Mouse (Mus musculus): ENCODE results near the gene Dlx3. TPM values are rescaled to one million over a fixed set of nuclear protein-coding genes. Genes with fewer than 3 reads are reported as not detected.

Dlx3 gene
- polyA plus RNA-seq, 1 experiment = not detected

DNA sequence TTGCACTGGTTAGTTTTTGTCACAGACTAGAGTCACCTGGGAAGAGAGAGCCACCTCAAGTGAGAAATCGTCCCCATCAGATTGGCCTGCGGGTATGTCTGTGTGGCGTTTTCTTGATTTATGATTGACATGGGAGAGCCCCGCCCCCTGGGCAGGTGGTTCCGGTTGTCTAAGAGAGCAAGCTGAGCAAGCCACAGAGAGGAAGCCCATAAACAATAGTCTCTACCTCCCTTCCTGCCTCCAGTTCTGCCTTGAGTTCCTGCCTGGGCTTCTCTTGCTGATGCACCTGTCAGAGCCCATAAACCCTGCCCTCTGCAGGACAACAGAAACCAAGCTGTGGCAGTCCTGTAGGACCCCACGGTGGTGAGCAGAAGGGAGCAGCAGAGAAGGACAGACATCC is 13.4 kb downstream of the Dlx3 start:
- H3K36me3 ChIP-seq (ENCODE audit: control insufficient read depth, insufficient read depth, low read length) = no peaks in the 10 kb centered on the region
- H3K4me1 ChIP-seq (ENCODE audit: control insufficient read depth, insufficient read depth, insufficient read length) = no peaks in the 10 kb centered on the region
- no peak for DNase-seq (ENCODE audit: low read depth in 1 of 2, low spot score in 2 of 2)
- WGBS = 5% methylated on average over 6 of the region's 6 CpGs
- H3K27me3 ChIP-seq (ENCODE audit: control insufficient read depth, insufficient read depth, low read length) = peaks cover 1% of the 10 kb centered on the region; the same call in 1 of the 2 replicates
- H3K27ac ChIP-seq (ENCODE audit: insufficient read depth, low read length) = no peak overlapping the region
- TF ChIP-seq POLR2A (IDR thresholded peaks at IDR 0.05; ENCODE audit: low read depth, low read length) (no peak), CTCF (IDR thresholded peaks at IDR 0.05; ENCODE audit: extremely low read depth, insufficient read depth, insufficient read length, insufficient replicate concordance) (no peak)
- no peak overlapping the region for H3K4me3 ChIP-seq (ENCODE audit: extremely low read depth, insufficient read depth, insufficient read length)

DNA sequence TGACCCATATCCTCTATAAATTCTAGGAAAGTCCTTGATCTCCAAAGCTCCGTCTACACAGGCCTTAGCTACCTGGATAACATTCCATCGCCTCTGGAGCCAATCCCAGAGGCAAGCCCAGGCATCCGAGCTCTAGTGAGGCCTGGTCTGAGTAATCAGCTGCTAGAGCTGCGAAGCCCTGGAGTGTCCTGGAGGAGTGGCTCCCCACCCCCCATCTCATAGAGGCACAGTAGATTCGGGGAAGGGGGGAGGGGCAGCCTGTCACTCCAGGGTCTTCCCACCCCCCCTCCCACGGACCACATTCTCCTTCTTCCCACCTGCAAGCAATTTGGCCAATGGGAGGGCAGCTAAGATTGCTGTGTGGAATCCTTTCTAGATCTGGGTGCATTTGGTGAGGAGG is 17.4 kb downstream of the Dlx3 start:
- 73% methylated on average over 6 of the region's 6 CpGs for WGBS

DNA sequence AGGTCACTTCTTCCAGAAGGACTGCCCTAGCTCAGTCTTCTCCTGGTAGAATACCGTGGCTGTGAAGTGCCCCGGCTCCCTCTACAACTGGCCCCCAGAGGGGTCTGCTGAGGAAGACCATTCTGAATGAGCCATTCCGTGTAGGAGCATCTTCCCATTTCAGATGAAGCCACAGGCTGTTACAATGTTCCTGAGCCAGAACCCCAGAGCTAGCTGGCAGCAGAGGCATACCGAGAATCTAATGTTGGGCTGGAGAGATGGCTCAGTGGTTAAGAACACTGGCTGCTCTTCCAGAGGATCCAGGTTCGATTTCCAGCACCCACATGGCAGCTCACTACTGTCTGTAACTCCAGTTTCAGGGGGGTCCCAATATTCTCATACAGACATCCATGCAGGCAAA is 20.0 kb downstream of the Dlx3 start:
- DNase-seq (ENCODE audit: low read depth in 1 of 2, low spot score in 2 of 2) = no peak
- no peaks in the 10 kb centered on the region; the same call in 1 of the 2 replicates for H3K4me1 ChIP-seq (ENCODE audit: control insufficient read depth, insufficient read depth, insufficient read length)
- no peak overlapping the region for H3K27ac ChIP-seq (ENCODE audit: insufficient read depth, low read length)
- H3K36me3 ChIP-seq (ENCODE audit: control insufficient read depth, insufficient read depth, low read length) = no peaks in the 10 kb centered on the region
- H3K4me3 ChIP-seq (ENCODE audit: extremely low read depth, insufficient read depth, insufficient read length) = no peak overlapping the region
- peaks cover 24% of the 10 kb centered on the region for H3K27me3 ChIP-seq (ENCODE audit: control insufficient read depth, insufficient read depth, low read length)
- 79% methylated on average over 5 of the region's 5 CpGs for WGBS
- TF ChIP-seq CTCF (IDR thresholded peaks at IDR 0.05; ENCODE audit: extremely low read depth, insufficient read depth, insufficient read length, insufficient replicate concordance) = no peak
- no peak for TF ChIP-seq POLR2A (IDR thresholded peaks at IDR 0.05; ENCODE audit: low read depth, low read length)

More for the DNA sequence above, 17.4 kb downstream of the Dlx3 start:
- H3K27ac ChIP-seq (ENCODE audit: insufficient read depth, low read length) = no peak overlapping the region
- no peak for TF ChIP-seq CTCF (IDR thresholded peaks at IDR 0.05; ENCODE audit: extremely low read depth, insufficient read depth, insufficient read length, insufficient replicate concordance)
- no peak for TF ChIP-seq POLR2A (IDR thresholded peaks at IDR 0.05; ENCODE audit: low read depth, low read length)
- H3K27me3 ChIP-seq (ENCODE audit: control insufficient read depth, insufficient read depth, low read length) = peaks cover 9% of the 10 kb centered on the region
- H3K4me3 ChIP-seq (ENCODE audit: extremely low read depth, insufficient read depth, insufficient read length) = no peak overlapping the region
- no peaks in the 10 kb centered on the region for H3K4me1 ChIP-seq (ENCODE audit: control insufficient read depth, insufficient read depth, insufficient read length)
- no peak for DNase-seq (ENCODE audit: low read depth in 1 of 2, low spot score in 2 of 2)
- H3K36me3 ChIP-seq (ENCODE audit: control insufficient read depth, insufficient read depth, low read length) = no peaks in the 10 kb centered on the region

DNA sequence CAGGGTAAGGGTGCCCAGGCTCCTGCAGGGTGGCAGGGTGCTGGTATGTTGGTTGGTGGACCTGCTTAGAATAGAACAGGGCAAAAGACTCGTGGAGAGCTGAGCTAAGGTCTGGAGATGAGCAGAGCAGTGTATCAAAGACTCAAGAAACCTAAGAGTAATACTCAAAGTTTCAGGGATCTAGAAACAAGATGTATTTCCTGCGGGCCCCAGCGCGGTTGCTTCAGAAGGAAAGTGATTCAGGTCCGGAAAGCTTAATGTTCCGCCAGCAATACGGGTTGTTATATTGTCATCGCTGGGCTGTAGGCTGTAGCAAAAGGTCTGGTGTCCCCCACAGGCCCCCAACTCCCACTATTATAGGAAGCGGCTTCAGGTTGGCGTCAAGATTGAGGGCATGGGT is 22.3 kb downstream of the Dlx3 start:
- Histone ChIP-seq H3K4me1 (ENCODE audit: control insufficient read depth, insufficient read depth, insufficient read length) (no peaks in the 10 kb centered on the region; the same call in 1 of the 2 replicates), H3K36me3 (ENCODE audit: control insufficient read depth, insufficient read depth, low read length) (no peaks in the 10 kb centered on the region), H3K4me3 (ENCODE audit: extremely low read depth, insufficient read depth, insufficient read length) (no peak overlapping the region), H3K27ac (ENCODE audit: insufficient read depth, low read length) (no peak overlapping the region), H3K27me3 (ENCODE audit: control insufficient read depth, insufficient read depth, low read length) (peaks cover 33% of the 10 kb centered on the region)
- TF ChIP-seq POLR2A (IDR thresholded peaks at IDR 0.05; ENCODE audit: low read depth, low read length) = no peak
- TF ChIP-seq CTCF (IDR thresholded peaks at IDR 0.05; ENCODE audit: extremely low read depth, insufficient read depth, insufficient read length, insufficient replicate concordance) = no peak
- WGBS = 10% methylated on average over 10 of the region's 10 CpGs
- no peak for DNase-seq (ENCODE audit: low read depth in 1 of 2, low spot score in 2 of 2)

DNA sequence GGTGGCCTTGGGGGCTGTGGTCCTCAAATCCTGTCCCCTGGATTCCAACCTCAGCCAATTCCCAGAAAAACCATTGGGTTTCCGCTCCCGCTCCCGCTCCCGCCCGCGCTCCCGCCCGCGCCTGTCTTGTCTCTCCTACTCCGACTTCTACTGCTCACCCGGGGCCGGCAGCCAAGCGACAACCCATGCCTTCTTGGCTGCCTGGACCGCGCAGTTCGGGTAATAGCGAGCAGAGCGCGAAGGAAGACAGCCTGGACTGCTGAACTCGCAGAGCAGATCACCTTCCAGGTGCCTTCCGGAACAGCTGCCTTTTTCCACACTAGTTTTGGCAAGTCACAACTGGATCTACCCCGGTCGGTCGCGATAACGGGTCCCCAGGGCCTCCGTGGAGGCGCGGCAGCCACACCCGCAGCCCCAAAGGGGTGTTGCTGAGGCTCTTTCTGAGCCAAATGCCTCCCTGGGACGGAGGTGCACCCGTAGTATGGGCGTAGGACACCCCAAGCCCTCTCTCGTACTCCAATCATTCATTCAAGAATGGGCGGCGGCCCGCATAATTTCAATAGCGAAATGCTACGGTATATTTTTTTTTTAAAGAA is 23.2 kb downstream of the Dlx3 start:
- H3K4me3 ChIP-seq (ENCODE audit: extremely low read depth, insufficient read depth, insufficient read length) = no peak overlapping the region
- TF ChIP-seq CTCF (IDR thresholded peaks at IDR 0.05; ENCODE audit: extremely low read depth, insufficient read depth, insufficient read length, insufficient replicate concordance) (no peak), POLR2A (IDR thresholded peaks at IDR 0.05; ENCODE audit: low read depth, low read length) (no peak)
- H3K27me3 ChIP-seq (ENCODE audit: control insufficient read depth, insufficient read depth, low read length) = peaks cover 33% of the 10 kb centered on the region
- WGBS = 4% methylated on average over 39 of the region's 39 CpGs
- no peaks in the 10 kb centered on the region; the same call in 1 of the 2 replicates for H3K4me1 ChIP-seq (ENCODE audit: control insufficient read depth, insufficient read depth, insufficient read length)
- H3K27ac ChIP-seq (ENCODE audit: insufficient read depth, low read length) = no peak overlapping the region
- no peaks in the 10 kb centered on the region for H3K36me3 ChIP-seq (ENCODE audit: control insufficient read depth, insufficient read depth, low read length)
- DNase-seq (ENCODE audit: low read depth in 1 of 2, low spot score in 2 of 2) = no peak

DNA sequence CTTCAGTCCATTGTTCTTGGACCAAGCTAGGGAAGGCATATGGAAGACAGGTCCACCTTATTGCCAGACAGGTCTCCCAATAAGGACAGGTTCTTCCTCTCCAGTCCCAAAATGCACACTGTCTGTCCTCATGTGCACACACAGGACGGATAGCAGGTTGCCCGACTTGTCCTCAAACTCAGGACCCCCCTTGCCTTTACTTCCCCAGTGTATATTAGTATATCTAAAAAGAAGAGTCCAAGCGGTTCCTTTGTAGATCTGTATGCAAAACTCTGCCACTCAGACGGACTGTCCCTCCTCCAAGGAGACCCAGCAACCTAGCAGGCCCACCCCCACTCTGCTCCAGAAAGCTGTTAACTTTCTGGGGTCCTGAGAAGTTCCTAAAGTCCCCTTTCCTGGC is 23.7 kb downstream of the Dlx3 start:
- 26% methylated on average over 4 of the region's 4 CpGs for WGBS
- Histone ChIP-seq H3K27ac (ENCODE audit: insufficient read depth, low read length) (no peak overlapping the region), H3K36me3 (ENCODE audit: control insufficient read depth, insufficient read depth, low read length) (no peaks in the 10 kb centered on the region), H3K4me1 (ENCODE audit: control insufficient read depth, insufficient read depth, insufficient read length) (no peaks in the 10 kb centered on the region; the same call in 1 of the 2 replicates), H3K27me3 (ENCODE audit: control insufficient read depth, insufficient read depth, low read length) (peaks cover 35% of the 10 kb centered on the region), H3K4me3 (ENCODE audit: extremely low read depth, insufficient read depth, insufficient read length) (no peak overlapping the region)
- DNase-seq (ENCODE audit: low read depth in 1 of 2, low spot score in 2 of 2) = no peak
- TF ChIP-seq CTCF (IDR thresholded peaks at IDR 0.05; ENCODE audit: extremely low read depth, insufficient read depth, insufficient read length, insufficient replicate concordance) (no peak), POLR2A (IDR thresholded peaks at IDR 0.05; ENCODE audit: low read depth, low read length) (no peak)
